Mouse (Mus musculus): ENCODE measurements around the gene Lrrc8a. TPM values are rescaled to one million over a fixed set of nuclear protein-coding genes. Genes with fewer than 3 reads are reported as not detected.

Lrrc8a gene
- 6.6 TPM for polyA plus RNA-seq (2017; shearing (Covaris generic))

GRCm38 (mm10) chr2:30237199-30237880 is at the start of gene Lrrc8a:
TSS of gene Lrrc8a (plus strand) at chr2:30237715.

GRCm38 (mm10) chr2:30205629-30206357 is 31.7 kb upstream of the Lrrc8a start, which contains the start of gene Kyat1:
TSS of gene Kyat1 (minus strand) at chr2:30205847.

GRCm38 (mm10) chr2:30240267-30240666 is 2.8 kb downstream of the Lrrc8a start, which contains the start of gene Gm28035:
TSS of gene Gm28035 (plus strand) at chr2:30240567.

GRCm38 (mm10) chr2:30265767-30266253 is 28.3 kb downstream of the Lrrc8a start, which contains the start of gene Phyhd1:
TSS of gene Phyhd1 (plus strand) at chr2:30266203.

GRCm38 (mm10) chr2:30280743-30281142 is 43.2 kb downstream of the Lrrc8a start, which contains the start of gene Gm28038:
TSS of gene Gm28038 (plus strand) at chr2:30281043.

GRCm38 (mm10) chr2:30286192-30287026 is 48.9 kb downstream of the Lrrc8a start, which contains the start of the genes Dolk and Nup188:
TSS of gene Dolk (minus strand) at chr2:30286334.
TSS of gene Nup188 (plus strand) at chr2:30286397.

Other genes starting within 250 kb of the Lrrc8a start
- 1.3 TPM for gene Wdr34, start 188.8 kb upstream of the Lrrc8a start, polyA plus RNA-seq (2017; shearing (Covaris generic))
- 396 TPM for gene Set, start 180.3 kb upstream of the Lrrc8a start, polyA plus RNA-seq (2017; shearing (Covaris generic))
- 0.49 TPM for gene Pkn3, start 160.0 kb upstream of the Lrrc8a start, polyA plus RNA-seq (2017; shearing (Covaris generic))
- gene Zdhhc12, start 144.1 kb upstream of the Lrrc8a start, polyA plus RNA-seq (2017; shearing (Covaris generic)), result 29.9 TPM
- gene Zer1, start 113.1 kb upstream of the Lrrc8a start, polyA plus RNA-seq (2017; shearing (Covaris generic)), result 69.3 TPM
- gene Tbc1d13, start 104.0 kb upstream of the Lrrc8a start, polyA plus RNA-seq (2017; shearing (Covaris generic)), result 6.8 TPM
- 23.8 TPM for gene Endog, start 66.2 kb upstream of the Lrrc8a start, polyA plus RNA-seq (2017; shearing (Covaris generic))
- gene Spout1, start 59.3 kb upstream of the Lrrc8a start, polyA plus RNA-seq (2017; shearing (Covaris generic)), result 42.2 TPM
- gene Kyat1, start 31.9 kb upstream of the Lrrc8a start, polyA plus RNA-seq (2017; shearing (Covaris generic)), result 17.1 TPM
- gene Gm28035, start 2.9 kb downstream of the Lrrc8a start, polyA plus RNA-seq (2017; shearing (Covaris generic)), result 6.8 TPM
- gene Phyhd1, start 28.5 kb downstream of the Lrrc8a start, polyA plus RNA-seq (2017; shearing (Covaris generic)), result 6.3 TPM
- gene Gm28038, start 43.3 kb downstream of the Lrrc8a start, polyA plus RNA-seq (2017; shearing (Covaris generic)), result 4.4 TPM
- 17.0 TPM for gene Dolk, start 48.6 kb downstream of the Lrrc8a start, polyA plus RNA-seq (2017; shearing (Covaris generic))
- gene Nup188, start 48.7 kb downstream of the Lrrc8a start, polyA plus RNA-seq (2017; shearing (Covaris generic)), result 21.9 TPM
- 154 TPM for gene Sh3glb2, start 121.6 kb downstream of the Lrrc8a start, polyA plus RNA-seq (2017; shearing (Covaris generic))
- gene Miga2, start 126.5 kb downstream of the Lrrc8a start, polyA plus RNA-seq (2017; shearing (Covaris generic)), result 12.9 TPM
- gene Dolpp1, start 154.5 kb downstream of the Lrrc8a start, polyA plus RNA-seq (2017; shearing (Covaris generic)), result 32.8 TPM
- gene Crat, start 178.1 kb downstream of the Lrrc8a start, polyA plus RNA-seq (2017; shearing (Covaris generic)), result 8.1 TPM
- gene Ptpa, start 178.3 kb downstream of the Lrrc8a start, polyA plus RNA-seq (2017; shearing (Covaris generic)), result 113 TPM
- 1.9 TPM for gene Ier5l, start 236.5 kb downstream of the Lrrc8a start, polyA plus RNA-seq (2017; shearing (Covaris generic))